Mouse (Mus musculus) liver, postnatal 0 days (tissue): ENCODE results near the gene Pdcd6ip.

ENCODE experiments used
- CTCF ChIP-seq: sonication (generic); IDR thresholded peaks from 2 replicates; pipeline ENCODE4 v1.5.1; 2016; ENCODE audit warnings: antibody characterized with exemption, low read depth
- EP300 ChIP-seq: IDR thresholded peaks from 2 replicates; pipeline ENCODE4 v1.6.1; 2016; ENCODE audit warnings: antibody characterized with exemption, low read depth, mild to moderate bottlenecking

DNA sequence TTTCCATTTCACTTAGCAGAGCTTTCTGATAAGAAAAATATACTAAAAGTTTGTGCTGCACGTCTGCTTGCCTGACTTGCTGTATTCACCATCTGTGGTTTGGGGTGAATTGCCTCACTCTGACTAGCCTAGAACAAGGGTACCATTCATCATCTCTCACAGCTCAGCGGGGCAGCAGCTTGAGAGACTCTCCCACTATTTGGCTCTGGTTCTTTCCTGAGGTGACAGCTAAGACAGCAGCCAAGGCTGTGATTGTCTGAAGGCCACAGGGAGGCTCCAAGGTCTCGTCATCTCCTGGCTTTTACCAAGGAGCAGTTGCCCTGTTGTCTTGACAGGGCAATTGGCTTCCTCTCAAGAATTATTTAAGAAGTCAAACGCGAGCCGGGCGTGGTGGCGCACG is 30.0 kb upstream of the Pdcd6ip start:
- no peak for TF ChIP-seq CTCF
- TF ChIP-seq EP300, result no peak
